Mouse (Mus musculus): ENCODE data around the gene Lmntd2. TPM values are rescaled to one million over a fixed set of nuclear protein-coding genes. Genes with fewer than 3 reads are reported as not detected.
A peak's percentile ranks its signal among the peaks of the same experiment; 100 is the strongest.

Lmntd2 gene
- polyA plus RNA-seq, 1 experiment from 2014 or later = 2.7 TPM

DNA sequence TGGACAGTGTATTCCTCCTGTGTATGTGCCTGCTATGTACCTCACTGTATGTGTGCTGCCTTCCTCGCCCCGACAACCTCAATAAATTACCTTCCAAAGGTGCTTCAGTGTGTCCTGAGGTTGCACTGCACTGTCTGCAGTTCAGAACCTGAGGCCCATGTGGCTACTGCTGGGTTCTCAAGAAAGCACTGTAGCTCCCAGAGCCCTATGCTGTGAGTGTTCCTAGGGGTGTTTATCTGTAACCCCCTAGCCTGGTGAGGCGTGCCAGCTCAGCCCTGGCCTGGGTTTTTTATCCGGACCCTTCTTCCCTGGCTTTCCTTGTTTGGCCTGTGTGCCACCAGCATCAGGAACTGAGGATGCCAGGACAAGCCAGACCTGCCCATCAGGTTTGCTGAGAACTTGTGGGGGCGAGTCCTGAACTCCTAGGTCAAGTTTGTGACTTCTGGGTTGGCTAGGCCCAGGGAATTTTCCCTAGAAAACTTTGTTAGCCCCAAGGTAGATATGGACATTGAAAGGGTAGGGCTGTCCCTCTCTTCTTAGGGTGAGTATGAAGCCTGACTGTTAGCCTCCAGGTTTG lies 4.8 kb upstream of the Lmntd2 start:
- H3K4me2 ChIP-seq (replicated peaks; ENCODE audit: low read depth) = peak overlapping the region; percentile 95
- H3K4me1 ChIP-seq (replicated peaks; ENCODE audit: control insufficient read depth, insufficient read depth) = peaks cover 15% of the 10 kb centered on the region
- H3K9me3 ChIP-seq (ENCODE audit: control insufficient read depth, low read length) = no peaks in the 10 kb centered on the region
- no peak for TF ChIP-seq EP300 (optimal IDR thresholded peaks at IDR 0.05)
- TF ChIP-seq CTCF (IDR thresholded peaks at IDR 0.05; ENCODE audit: low read depth) = no peak
- H3K36me3 ChIP-seq (ENCODE audit: control insufficient read depth, insufficient read depth, low read length) = no peaks in the 10 kb centered on the region
- H3K4me3 ChIP-seq (ENCODE audit: low read depth, low read length) = peak overlapping the region; percentile 60; the same call in 1 of the 2 replicates
- H3K27ac ChIP-seq (replicated peaks) = peak overlapping the region; percentile 26
- 56% methylated on average over 5 of the region's 5 CpGs for WGBS
- H3K27me3 ChIP-seq (ENCODE audit: control insufficient read depth, insufficient read depth, low read length) = no peaks in the 10 kb centered on the region
- H3K9ac ChIP-seq (ENCODE audit: low read length) = peak overlapping the region; percentile 45; the same call in 1 of the 2 replicates
- DNase-seq (ENCODE audit: low spot score) = peak; percentile 53
- ATAC-seq (ENCODE audit: low FRiP score, low TSS enrichment) = no peak

DNA sequence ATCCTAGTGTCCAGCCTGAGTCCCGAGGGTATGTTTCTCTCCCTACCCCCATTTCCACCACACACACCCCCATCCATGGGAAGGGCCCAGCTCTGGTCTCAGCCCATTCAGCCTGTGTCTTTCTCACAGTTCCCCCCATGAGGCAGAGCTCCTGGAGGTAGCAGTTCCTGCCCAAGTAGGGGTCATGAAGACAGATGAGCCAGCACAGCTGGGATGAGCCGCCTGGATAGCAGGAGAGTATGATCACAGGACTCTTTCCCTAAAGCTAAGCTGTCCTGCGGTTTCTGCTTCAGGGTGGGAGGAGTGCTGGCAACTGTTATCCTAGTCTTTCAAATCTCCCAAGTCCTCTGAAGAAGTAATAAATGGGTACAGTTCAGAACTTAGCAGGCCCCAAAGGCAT lies 4.3 kb upstream of the Lmntd2 start:
- Histone ChIP-seq H3K4me2 (replicated peaks; ENCODE audit: low read depth) (peak overlapping the region; percentile 95), H3K36me3 (ENCODE audit: control insufficient read depth, insufficient read depth, low read length) (no peaks in the 10 kb centered on the region), H3K4me1 (replicated peaks; ENCODE audit: control insufficient read depth, insufficient read depth) (peaks cover 15% of the 10 kb centered on the region), H3K9ac (ENCODE audit: low read length) (peak overlapping the region; percentile 45; the same call in 1 of the 2 replicates), H3K27ac (replicated peaks) (peak overlapping the region; percentile 26), H3K4me3 (ENCODE audit: low read depth, low read length) (peak overlapping the region; percentile 60; the same call in 1 of the 2 replicates), H3K9me3 (ENCODE audit: control insufficient read depth, low read length) (no peaks in the 10 kb centered on the region), H3K27me3 (ENCODE audit: control insufficient read depth, insufficient read depth, low read length) (no peaks in the 10 kb centered on the region)
- ATAC-seq (ENCODE audit: low FRiP score, low TSS enrichment) (no peak), DNase-seq (ENCODE audit: low spot score) (no peak)
- TF ChIP-seq CTCF (IDR thresholded peaks at IDR 0.05; ENCODE audit: low read depth) = no peak
- TF ChIP-seq EP300 (optimal IDR thresholded peaks at IDR 0.05) = no peak
- WGBS = 33% methylated on average over 3 of the region's 3 CpGs

DNA sequence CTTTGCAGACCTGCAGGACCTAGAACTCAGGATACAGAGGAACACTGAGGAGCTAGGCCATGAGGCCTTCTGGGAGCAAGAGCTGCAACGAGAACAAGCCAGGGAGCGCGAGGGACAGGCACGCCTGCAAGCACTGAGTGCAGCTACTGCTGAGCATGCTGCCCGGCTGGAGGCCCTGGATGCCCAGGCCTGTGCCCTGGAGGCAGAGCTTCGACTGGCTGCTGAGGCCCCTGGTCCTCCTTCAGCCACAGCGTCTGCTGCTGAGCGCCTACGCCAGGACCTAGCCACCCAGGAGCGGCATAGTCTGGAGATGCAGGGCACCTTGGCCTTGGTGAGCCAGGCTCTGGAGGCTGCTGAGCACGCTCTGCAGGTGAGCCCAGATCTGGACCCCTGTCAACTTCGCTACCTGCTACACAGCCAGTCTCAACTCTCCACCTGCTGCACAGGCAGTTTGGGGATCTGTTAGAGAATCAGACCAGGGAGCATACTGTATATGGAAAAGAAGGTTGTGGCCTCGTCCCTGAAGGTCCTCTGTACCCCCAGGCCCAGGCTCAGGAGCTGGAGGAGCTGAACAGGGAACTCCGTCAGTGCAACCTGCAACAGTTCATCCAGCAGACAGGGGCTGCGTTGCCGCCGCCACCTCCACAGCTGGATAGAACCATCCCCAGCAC lies 3.6 kb upstream of the Lmntd2 start:
- no peaks in the 10 kb centered on the region for H3K27me3 ChIP-seq (ENCODE audit: control insufficient read depth, insufficient read depth, low read length)
- TF ChIP-seq CTCF (IDR thresholded peaks at IDR 0.05; ENCODE audit: low read depth) (no peak), EP300 (optimal IDR thresholded peaks at IDR 0.05) (no peak)
- H3K9me3 ChIP-seq (ENCODE audit: control insufficient read depth, low read length) = no peaks in the 10 kb centered on the region
- H3K4me3 ChIP-seq (ENCODE audit: low read depth, low read length) = peak overlapping the region; percentile 60
- ATAC-seq (ENCODE audit: low FRiP score, low TSS enrichment) (no peak), DNase-seq (ENCODE audit: low spot score) (no peak)
- H3K4me1 ChIP-seq (replicated peaks; ENCODE audit: control insufficient read depth, insufficient read depth) = peaks cover 12% of the 10 kb centered on the region
- WGBS = 74% methylated on average over 17 of the region's 17 CpGs
- H3K27ac ChIP-seq (replicated peaks) = peak overlapping the region; percentile 26
- H3K4me2 ChIP-seq (replicated peaks; ENCODE audit: low read depth) = peak overlapping the region; percentile 95
- H3K9ac ChIP-seq (ENCODE audit: low read length) = peak overlapping the region; percentile 43
- no peaks in the 10 kb centered on the region for H3K36me3 ChIP-seq (ENCODE audit: control insufficient read depth, insufficient read depth, low read length)

DNA sequence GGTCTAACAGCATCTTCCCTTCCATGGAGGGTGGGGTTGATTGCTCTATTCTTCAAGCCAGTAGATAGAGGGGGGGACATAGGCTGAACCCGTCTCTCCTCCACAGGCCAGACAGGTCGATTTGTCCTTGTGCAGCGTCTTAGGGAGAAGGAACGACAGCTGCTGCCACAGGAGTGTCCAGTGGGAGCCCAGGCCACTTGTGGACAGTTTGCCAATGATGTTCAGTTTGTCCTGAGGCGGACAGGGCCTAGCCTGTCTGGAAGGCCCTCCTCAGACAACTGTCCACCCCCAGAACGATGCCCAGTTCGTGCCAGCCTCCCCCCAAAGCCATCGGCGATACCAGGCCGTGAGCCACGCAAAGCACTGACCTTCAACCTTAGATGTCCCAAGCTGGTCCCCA lies 3.0 kb upstream of the Lmntd2 start:
- peaks cover 6% of the 10 kb centered on the region for H3K4me1 ChIP-seq (replicated peaks; ENCODE audit: control insufficient read depth, insufficient read depth)
- DNase-seq (ENCODE audit: low spot score) (no peak), ATAC-seq (ENCODE audit: low FRiP score, low TSS enrichment) (no peak)
- peak overlapping the region; percentile 60 for H3K4me3 ChIP-seq (ENCODE audit: low read depth, low read length)
- no peaks in the 10 kb centered on the region for H3K27me3 ChIP-seq (ENCODE audit: control insufficient read depth, insufficient read depth, low read length)
- H3K4me2 ChIP-seq (replicated peaks; ENCODE audit: low read depth) = peak overlapping the region; percentile 95
- TF ChIP-seq CTCF (IDR thresholded peaks at IDR 0.05; ENCODE audit: low read depth) (no peak), EP300 (optimal IDR thresholded peaks at IDR 0.05) (no peak)
- no peaks in the 10 kb centered on the region for H3K9me3 ChIP-seq (ENCODE audit: control insufficient read depth, low read length)
- H3K9ac ChIP-seq (ENCODE audit: low read length) = peak overlapping the region; percentile 45; the same call in 1 of the 2 replicates
- WGBS = 68% methylated on average over 11 of the region's 11 CpGs
- H3K27ac ChIP-seq (replicated peaks) = peak overlapping the region; percentile 26
- H3K36me3 ChIP-seq (ENCODE audit: control insufficient read depth, insufficient read depth, low read length) = no peaks in the 10 kb centered on the region

DNA sequence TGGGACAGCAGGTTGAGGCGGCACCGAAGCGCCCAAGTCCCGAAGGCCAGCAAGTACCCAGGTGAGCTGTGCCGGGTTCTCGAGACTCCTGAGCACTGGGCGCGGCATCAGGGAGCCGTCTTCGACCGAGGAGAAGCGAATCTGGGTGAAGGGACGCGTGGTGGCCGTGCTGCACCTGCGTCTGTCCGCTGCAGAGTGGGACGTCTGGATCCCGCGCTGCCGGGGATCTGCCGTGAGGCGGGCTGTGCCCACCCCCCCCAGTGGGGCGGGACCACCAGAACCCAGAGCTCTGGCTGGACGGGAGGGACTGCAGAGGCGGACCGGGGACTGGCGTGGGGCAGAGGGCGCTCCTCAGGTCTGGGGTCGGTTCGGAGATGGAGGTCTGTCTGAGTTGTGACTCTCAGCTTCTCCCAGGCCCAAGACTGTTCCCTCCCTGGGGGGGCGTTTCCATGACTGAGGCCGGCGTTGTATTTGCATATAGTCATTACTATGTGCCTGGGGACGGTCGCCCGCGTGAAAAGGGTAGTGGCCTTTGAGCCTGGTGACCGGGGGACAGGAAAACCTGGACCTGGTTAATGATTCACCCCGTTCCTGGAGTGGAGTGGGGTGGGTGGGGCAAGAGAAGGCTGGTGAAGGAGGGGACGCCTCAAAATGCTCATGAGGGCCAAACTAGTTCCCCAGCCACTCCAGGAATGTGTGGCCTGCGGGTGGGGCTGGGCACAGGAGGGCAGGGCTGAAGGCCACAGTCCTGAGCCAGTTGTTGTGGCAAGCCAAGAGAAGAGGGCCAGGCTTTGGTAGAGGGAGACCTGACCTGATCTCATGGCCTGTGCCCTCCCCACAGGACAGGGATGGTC lies 2.2 kb upstream of the Lmntd2 start:
- Histone ChIP-seq H3K27ac (replicated peaks) (peak overlapping the region; percentile 98), H3K4me1 (replicated peaks; ENCODE audit: control insufficient read depth, insufficient read depth) (peaks cover 6% of the 10 kb centered on the region), H3K27me3 (ENCODE audit: control insufficient read depth, insufficient read depth, low read length) (no peaks in the 10 kb centered on the region), H3K9me3 (ENCODE audit: control insufficient read depth, low read length) (no peaks in the 10 kb centered on the region), H3K9ac (ENCODE audit: low read length) (peak overlapping the region; percentile 79), H3K4me3 (ENCODE audit: low read depth, low read length) (peak overlapping the region; percentile 60), H3K36me3 (ENCODE audit: control insufficient read depth, insufficient read depth, low read length) (no peaks in the 10 kb centered on the region), H3K4me2 (replicated peaks; ENCODE audit: low read depth) (peak overlapping the region; percentile 95)
- WGBS = under 1% methylated on average over 40 of the region's 42 CpGs
- TF ChIP-seq CTCF (IDR thresholded peaks at IDR 0.05; ENCODE audit: low read depth) = peak; percentile 17; the same call in 1 of the 2 replicates
- TF ChIP-seq EP300 (optimal IDR thresholded peaks at IDR 0.05) = peak; percentile 41
- DNase-seq (ENCODE audit: low spot score) (peak; percentile 95), ATAC-seq (ENCODE audit: low FRiP score, low TSS enrichment) (peak; percentile 81)

All from stomach, postnatal 0 days (tissue).